12 mouse cellular contexts compared by ENCODE assay signal in the genomic region with DNA sequence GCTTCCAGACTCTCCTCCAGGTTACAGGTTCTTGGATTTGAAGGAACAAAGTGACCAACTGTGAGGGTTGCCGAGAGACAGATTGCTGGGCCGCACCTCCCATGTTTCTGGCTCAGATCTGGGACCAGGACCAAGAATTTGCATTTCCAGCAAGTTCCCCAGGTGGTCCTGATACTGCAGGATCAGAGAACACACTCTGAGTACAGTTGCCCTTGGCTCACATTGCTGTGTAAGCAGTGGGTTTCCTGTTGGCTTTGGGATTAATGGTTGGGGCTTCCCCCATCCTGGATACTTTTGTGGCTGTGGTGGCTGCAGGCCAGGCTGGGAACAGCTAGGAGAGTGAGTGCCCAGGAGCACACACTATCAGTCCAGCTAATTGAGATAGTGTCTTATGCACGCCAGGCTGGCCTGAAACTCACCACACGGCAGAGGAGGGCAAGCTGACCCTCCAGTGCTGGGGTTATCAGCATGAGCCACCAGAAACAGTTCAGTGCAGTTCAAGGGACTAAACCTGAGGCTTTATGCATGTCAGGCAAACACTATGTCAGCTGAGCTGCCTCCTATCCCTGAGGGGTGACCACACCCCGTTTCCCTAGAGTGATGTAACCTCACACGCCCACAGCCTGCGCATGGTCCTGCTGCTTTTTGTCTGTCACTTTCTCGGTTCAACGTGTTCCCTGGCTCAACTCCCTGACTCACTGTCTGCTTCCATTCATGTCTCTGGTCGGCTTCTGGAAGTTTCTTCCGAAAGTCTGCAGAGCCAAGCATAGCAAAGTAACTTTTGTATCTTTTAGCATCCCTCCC. TPM values are rescaled to one million over a fixed set of nuclear protein-coding genes. Genes with fewer than 3 reads are reported as not detected.
DNase-seq lines count a peak whose midpoint lies in the region; ATAC-seq and TF ChIP-seq lines count a peak whose summit lies in the region.
"Had no signal": no experiment of that assay in that cellular context is flagged by ENCODE, and none has a peak within 500 bp of the region (broad histone marks: within the 10 kb centered on the region; RNA-seq: fewer than 3 reads in every experiment).

No protein-coding gene starts in this region.

- TF ChIP-seq POLR2A in cerebellum, adult 2 months (IDR thresholded peaks at IDR 0.05; ENCODE audit: borderline replicate concordance, insufficient read depth, low read length), result no peak

- H3K36me3 ChIP-seq in hindbrain, embryonic 16.5 days (ENCODE audit: control insufficient read depth, insufficient read depth, low read length), result no peaks in the 10 kb centered on the region
- H3K36me3 ChIP-seq in hindbrain, embryonic 10.5 days, result no peaks in the 10 kb centered on the region
- H3K36me3 ChIP-seq in neural tube, embryonic 15.5 days, result no peaks in the 10 kb centered on the region
- H3K36me3 ChIP-seq: lung, embryonic 15.5 days had no signal

- TF ChIP-seq CTCF in cerebellum, adult 2 months (IDR thresholded peaks at IDR 0.05; ENCODE audit: borderline replicate concordance, insufficient read depth, low read depth, low read length), result no peak

- intact Hi-C loops in heart, postnatal 25 days (cut with DNase I), result loop anchor here (2.0 to 5.0 kb wide), 6 partner anchors 39 to 413 kb away; a partner anchor contains a TSS

- no peak overlapping the region for H3K9ac ChIP-seq in hindbrain, embryonic 16.5 days (ENCODE audit: low read depth, low read length)
- no peak overlapping the region for H3K9ac ChIP-seq in neural tube, embryonic 15.5 days (replicated peaks)
- H3K9ac ChIP-seq: lung, embryonic 15.5 days had no signal

- ATAC-seq in hindbrain, embryonic 16.5 days, result peak; percentile 21; the same call in 1 of the 2 replicates
- no peak for ATAC-seq in neural tube, embryonic 15.5 days (ENCODE audit: low FRiP score)

- peak overlapping the region; percentile 44 for H3K27ac ChIP-seq in hindbrain, embryonic 16.5 days (ENCODE audit: low read depth, low read length)
- H3K27ac ChIP-seq in hindbrain, embryonic 10.5 days, result no peak overlapping the region
- peak overlapping the region; percentile 96 for H3K27ac ChIP-seq in cerebellum, adult 2 months (ENCODE audit: insufficient read depth, low read length)
- H3K27ac ChIP-seq in neural tube, embryonic 15.5 days (replicated peaks), result no peak overlapping the region; the same call in 1 of the 2 replicates
- H3K27ac ChIP-seq: lung, embryonic 15.5 days had no signal

- H3K4me1 ChIP-seq in hindbrain, embryonic 16.5 days (ENCODE audit: control insufficient read depth, insufficient read depth, low read depth, low read length), result peaks cover 46% of the 10 kb centered on the region
- H3K4me1 ChIP-seq in hindbrain, embryonic 10.5 days (replicated peaks), result peaks cover 55% of the 10 kb centered on the region
- H3K4me1 ChIP-seq in cerebellum, adult 2 months (ENCODE audit: control insufficient read depth, insufficient read depth, low read length), result peaks cover 36% of the 10 kb centered on the region
- H3K4me1 ChIP-seq in neural tube, embryonic 15.5 days, result peaks cover 63% of the 10 kb centered on the region

- DNase-seq in hindbrain, embryonic 10.5 days (ENCODE audit: low spot score), result no peak
- DNase-seq in B cell, adult 2 months, result peak; percentile 17
- DNase-seq in cerebellum, adult 2 months, result peak; percentile 89 to 95
- peak; percentile 57 for DNase-seq in heart, postnatal 25 days (ENCODE audit: low spot score)
- DNase-seq in adipocyte (ENCODE audit: low spot score), result no peak
- DNase-seq in adrenal gland, adult 8-10 months, result no peak

- 41% methylated on average over 11 of the region's 11 CpGs for WGBS in hindbrain, embryonic 16.5 days
- WGBS in hindbrain, embryonic 10.5 days, result 52% methylated on average over 11 of the region's 11 CpGs
- WGBS in cerebellum, adult 2 months, result 4% methylated on average over 11 of the region's 11 CpGs
- 52% methylated on average over 11 of the region's 11 CpGs for WGBS in neural tube, embryonic 15.5 days

- no peak overlapping the region for H3K4me2 ChIP-seq in hindbrain, embryonic 16.5 days (ENCODE audit: low read length)
- no peak overlapping the region for H3K4me2 ChIP-seq in neural tube, embryonic 15.5 days
- H3K4me2 ChIP-seq: lung, embryonic 15.5 days had no signal

- no peaks in the 10 kb centered on the region for H3K9me3 ChIP-seq in hindbrain, embryonic 16.5 days (ENCODE audit: control insufficient read depth, low read length)
- no peaks in the 10 kb centered on the region for H3K9me3 ChIP-seq in hindbrain, embryonic 10.5 days
- H3K9me3 ChIP-seq in neural tube, embryonic 15.5 days (replicated peaks), result no peaks in the 10 kb centered on the region
- H3K9me3 ChIP-seq: lung, embryonic 15.5 days had no signal

- H3K4me3 ChIP-seq in hindbrain, embryonic 16.5 days (ENCODE audit: low read length), result no peak overlapping the region
- H3K4me3 ChIP-seq in hindbrain, embryonic 10.5 days, result no peak overlapping the region
- H3K4me3 ChIP-seq in cerebellum, adult 2 months (replicated peaks; ENCODE audit: insufficient read depth, low read depth, low read length), result no peak overlapping the region
- H3K4me3 ChIP-seq in neural tube, embryonic 15.5 days (replicated peaks), result no peak overlapping the region
- H3K4me3 ChIP-seq: lung, embryonic 15.5 days had no signal

- peaks cover 15% of the 10 kb centered on the region for H3K27me3 ChIP-seq in hindbrain, embryonic 16.5 days (replicated peaks; ENCODE audit: control insufficient read depth, insufficient read depth, low read length)
- peaks cover 89% of the 10 kb centered on the region for H3K27me3 ChIP-seq in hindbrain, embryonic 10.5 days (ENCODE audit: insufficient read depth, poor library complexity, severe bottlenecking)
- H3K27me3 ChIP-seq in cerebellum, adult 2 months (ENCODE audit: control insufficient read depth, insufficient read depth, low read length), result no peaks in the 10 kb centered on the region
- H3K27me3 ChIP-seq in neural tube, embryonic 15.5 days (replicated peaks), result peaks cover 72% of the 10 kb centered on the region

RNA-seq across cellular contexts. Expression of a gene that starts 16.3 kb away (rescaled TPM):
- not detected in 2 replicates for polyA plus RNA-seq in hindbrain, embryonic 16.5 days (2015; fragmentation: Nextera tagmentation; extraction: Ambion mirVana)
- not detected in 2 replicates for polyA plus RNA-seq in hindbrain, embryonic 10.5 days (2016; fragmentation: Nextera tagmentation; extraction: Ambion mirVana)
- polyA plus RNA-seq in cerebellum, adult 2 months (2012; rRNA removed), result not detected in 2 replicates
- total RNA-seq in heart, postnatal 25 days (2021), result not detected
- polyA plus RNA-seq in neural tube, embryonic 15.5 days (2015; fragmentation: Nextera tagmentation; extraction: Ambion mirVana), result not detected in 2 replicates
- not detected for total RNA-seq in adrenal gland, adult 8-10 months (2022)
- total RNA-seq: ES-E14; forebrain, postnatal 0 days had no signal
- polyA plus RNA-seq: forebrain, postnatal 0 days; lung, embryonic 15.5 days; thymus, postnatal 0 days had no signal

RNA-seq across cellular contexts. Expression of a gene that starts 18.9 kb away (rescaled TPM):
- 6.1 and 7.9 TPM in 2 replicates for polyA plus RNA-seq in hindbrain, embryonic 16.5 days (2015; fragmentation: Nextera tagmentation; extraction: Ambion mirVana)
- 7.2 and 8.1 TPM in 2 replicates for polyA plus RNA-seq in hindbrain, embryonic 10.5 days (2016; fragmentation: Nextera tagmentation; extraction: Ambion mirVana)
- 2.1 TPM in 2 replicates for polyA plus RNA-seq in cerebellum, adult 2 months (2012; rRNA removed)
- total RNA-seq in heart, postnatal 25 days (2021), result 1 to 10 TPM; 1.9 to 3.6 TPM
- polyA plus RNA-seq in neural tube, embryonic 15.5 days (2015; fragmentation: Nextera tagmentation; extraction: Ambion mirVana), result 6.9 and 11.0 TPM in 2 replicates
- 1 to 10 TPM; 2.3 to 4.9 (median 3.3) TPM for total RNA-seq in adrenal gland, adult 8-10 months (2022)

RNA-seq across cellular contexts. Expression of a gene that starts 39.6 kb away (rescaled TPM):
- 83.8 and 90.0 TPM in 2 replicates for polyA plus RNA-seq in hindbrain, embryonic 16.5 days (2015; fragmentation: Nextera tagmentation; extraction: Ambion mirVana)
- 101 and 102 TPM in 2 replicates for polyA plus RNA-seq in hindbrain, embryonic 10.5 days (2016; fragmentation: Nextera tagmentation; extraction: Ambion mirVana)
- polyA plus RNA-seq in cerebellum, adult 2 months (2012; rRNA removed), result 54.9 and 56.7 TPM in 2 replicates
- 10 to 100 TPM; 19.1 to 19.5 TPM for total RNA-seq in heart, postnatal 25 days (2021)
- polyA plus RNA-seq in neural tube, embryonic 15.5 days (2015; fragmentation: Nextera tagmentation; extraction: Ambion mirVana), result 85.1 TPM in 2 replicates
- total RNA-seq in adrenal gland, adult 8-10 months (2022), result 10 to 100 TPM; 28.0 to 45.1 (median 34.0) TPM

Comparison
In these comparisons a context has a peak if more than half of its experiments do, and no peak if none do; other contexts are left out.
1. H3K27ac ChIP-seq: peak in hindbrain, embryonic 16.5 days (single experiment) and cerebellum, adult 2 months (single experiment); none in hindbrain, embryonic 10.5 days (single experiment) and neural tube, embryonic 15.5 days (single experiment).
2. DNase-seq: peak in B cell, adult 2 months (2 of 2), cerebellum, adult 2 months (2 of 2) and heart, postnatal 25 days (single experiment); none in hindbrain, embryonic 10.5 days (single experiment), adipocyte (single experiment) and adrenal gland, adult 8-10 months (single experiment).